In genomic region chr10:4245812-4246211, GRCm38 (mm10) we compare ENCODE assay signal across 15 mouse cellular contexts. TPM values are rescaled to one million over a fixed set of nuclear protein-coding genes. Genes with fewer than 3 reads are reported as not detected.
DNase-seq lines count a peak whose midpoint lies in the region; ATAC-seq and TF ChIP-seq lines count a peak whose summit lies in the region.
"Had no signal": no experiment of that assay in that cellular context is flagged by ENCODE, and none has a peak within 500 bp of the region (broad histone marks: within the 10 kb centered on the region; RNA-seq: fewer than 3 reads in every experiment).

No protein-coding gene starts in this region.

- H3K4me3 ChIP-seq in gastrocnemius, adult 2 months: no peak overlapping the region
- H3K4me3 ChIP-seq in stomach, embryonic 16.5 days (replicated peaks; ENCODE audit: low read length): no peak overlapping the region
- no peak overlapping the region for H3K4me3 ChIP-seq in stomach, postnatal 0 days (ENCODE audit: low read depth, low read length)
- H3K4me3 ChIP-seq: embryonic facial prominence, embryonic 13.5 days; liver, embryonic 12.5 days had no signal

- no peak for TF ChIP-seq EP300 in stomach, postnatal 0 days (optimal IDR thresholded peaks at IDR 0.05)

- H3K4me2 ChIP-seq in stomach, embryonic 16.5 days (ENCODE audit: low read depth, low read length): no peak overlapping the region
- no peak overlapping the region for H3K4me2 ChIP-seq in stomach, postnatal 0 days (replicated peaks; ENCODE audit: low read depth)
- H3K4me2 ChIP-seq: embryonic facial prominence, embryonic 13.5 days; liver, embryonic 12.5 days had no signal

- no peaks in the 10 kb centered on the region for H3K36me3 ChIP-seq in stomach, embryonic 16.5 days (ENCODE audit: control insufficient read depth, insufficient read depth, low read length)
- H3K36me3 ChIP-seq in stomach, postnatal 0 days (ENCODE audit: control insufficient read depth, insufficient read depth, low read length): no peaks in the 10 kb centered on the region
- H3K36me3 ChIP-seq: embryonic facial prominence, embryonic 13.5 days; liver, embryonic 12.5 days had no signal

- no peak overlapping the region for H3K9ac ChIP-seq in stomach, embryonic 16.5 days (ENCODE audit: low read length)
- H3K9ac ChIP-seq in stomach, postnatal 0 days (ENCODE audit: low read length): no peak overlapping the region
- H3K9ac ChIP-seq: embryonic facial prominence, embryonic 13.5 days; forebrain, postnatal 0 days; liver, embryonic 12.5 days had no signal

- no peak overlapping the region for H3K27ac ChIP-seq in gastrocnemius, adult 2 months
- H3K27ac ChIP-seq in stomach, embryonic 16.5 days (ENCODE audit: low read length): no peak overlapping the region
- H3K27ac ChIP-seq in stomach, postnatal 0 days (replicated peaks): no peak overlapping the region
- H3K27ac ChIP-seq: embryonic facial prominence, embryonic 13.5 days; liver, embryonic 12.5 days had no signal

- H3K4me1 ChIP-seq in stomach, embryonic 16.5 days (ENCODE audit: control insufficient read depth, insufficient read depth, low read length): no peaks in the 10 kb centered on the region
- no peaks in the 10 kb centered on the region for H3K4me1 ChIP-seq in stomach, postnatal 0 days (replicated peaks; ENCODE audit: control insufficient read depth, insufficient read depth)
- H3K4me1 ChIP-seq: embryonic facial prominence, embryonic 13.5 days had no signal

- peak; percentile 80; the same call in 1 of the 2 replicates for ATAC-seq in stomach, embryonic 16.5 days (ENCODE audit: insufficient read depth, low FRiP score)
- no peak for ATAC-seq in stomach, postnatal 0 days (ENCODE audit: low FRiP score, low TSS enrichment)
- no peak for ATAC-seq in megakaryocyte-erythroid progenitor cell, adult 5-6 weeks (replicated peaks; ENCODE audit: low FRiP score, low TSS enrichment, poor library complexity, severe bottlenecking)
- ATAC-seq: forebrain, postnatal 0 days; liver, embryonic 12.5 days had no signal

- DNase-seq in gastrocnemius, adult 2 months: peak; percentile 40
- DNase-seq in gastrocnemius, adult 18-20 months (ENCODE audit: low spot score): no peak
- DNase-seq in kidney, postnatal 10 days: peak; percentile 40
- no peak for DNase-seq in kidney, postnatal 36 days
- DNase-seq in stomach, postnatal 0 days (ENCODE audit: low spot score): no peak
- peak; percentile 39 for DNase-seq in lung, postnatal 14 days
- DNase-seq: adrenal gland, postnatal 25 days; cerebellum, adult 18-20 months; forebrain, postnatal 0 days; kidney, adult 8-10 months; spleen, adult 18-20 months had no signal

- H3K27me3 ChIP-seq in stomach, embryonic 16.5 days (ENCODE audit: control insufficient read depth, insufficient read depth, low read length): no peaks in the 10 kb centered on the region
- no peaks in the 10 kb centered on the region for H3K27me3 ChIP-seq in stomach, postnatal 0 days (ENCODE audit: control insufficient read depth, insufficient read depth, low read length)
- H3K27me3 ChIP-seq: embryonic facial prominence, embryonic 13.5 days had no signal

- intact Hi-C loops in gastrocnemius, adult 2 months (cut with DNase I): no loop called here

- 43% methylated on average over 2 of the region's 2 CpGs for WGBS in stomach, embryonic 16.5 days
- 33% methylated on average over 2 of the region's 2 CpGs for WGBS in stomach, postnatal 0 days

- H3K9me3 ChIP-seq in stomach, embryonic 16.5 days (replicated peaks; ENCODE audit: control insufficient read depth, low read length): no peaks in the 10 kb centered on the region
- no peaks in the 10 kb centered on the region for H3K9me3 ChIP-seq in stomach, postnatal 0 days (ENCODE audit: control insufficient read depth, low read length)
- H3K9me3 ChIP-seq: embryonic facial prominence, embryonic 13.5 days; liver, embryonic 12.5 days had no signal

- TF ChIP-seq CTCF in gastrocnemius, adult 2 months (IDR thresholded peaks at IDR 0.05): no peak
- no peak for TF ChIP-seq CTCF in stomach, postnatal 0 days (IDR thresholded peaks at IDR 0.05; ENCODE audit: low read depth)

RNA-seq across cellular contexts. Expression of gene Akap12, which starts 20.4 kb away (rescaled TPM):
- 10 to 100 TPM in 1 of 2 experiments, 1 to 10 TPM in 1; 6.2 to 16.6 TPM for total RNA-seq in gastrocnemius, adult 2 months (2021)
- total RNA-seq in gastrocnemius, adult 18-20 months (2021): 10 to 100 TPM in 1 of 2 experiments, 1 to 10 TPM in 1; 7.2 to 13.8 TPM
- polyA plus RNA-seq in stomach, embryonic 16.5 days (2015; fragmentation: Nextera tagmentation; extraction: Ambion mirVana): 68.1 and 71.4 TPM in 2 replicates
- 23.1 and 25.5 TPM in 2 replicates for polyA plus RNA-seq in stomach, postnatal 0 days (2015; fragmentation: Nextera tagmentation; extraction: Ambion mirVana)
- 3.9 TPM in 1 of 2 replicates, not detected in the other for total RNA-seq in megakaryocyte-erythroid progenitor cell, adult 5-6 weeks (2014; fragmentation: Nextera tagmentation)
- total RNA-seq in megakaryocyte-erythroid progenitor cell, adult 5-6 weeks (2017): 0.09 TPM in 1 of 2 replicates, not detected in the other

Comparison
In these comparisons a context has a peak if more than half of its experiments do, and no peak if none do; other contexts are left out.
1. DNase-seq: peak in gastrocnemius, adult 2 months (single experiment), kidney, postnatal 10 days (single experiment) and lung, postnatal 14 days (single experiment); none in gastrocnemius, adult 18-20 months (single experiment), kidney, postnatal 36 days (0 of 2) and stomach, postnatal 0 days (single experiment).